Mouse (Mus musculus) liver, embryonic 16.5 days (tissue): ENCODE data around the gene Ell2. TPM values are rescaled to one million over a fixed set of nuclear protein-coding genes. Genes with fewer than 3 reads are reported as not detected.

ENCODE experiments used
- ATAC-seq: fragments of 200-750 bp; cut with Nextera tagmentation; 2 replicates; pipeline ENCODE4 v1.8.0; 2017; ENCODE audit warnings: low read depth, mild to moderate bottlenecking, moderate number of reproducible peaks, moderate library complexity
- H3K27ac ChIP-seq: fragments of 300-500 bp; sonication (generic); 2 replicates; pipeline ENCODE4 v1.5.1; 2014; ENCODE audit warnings: mild to moderate bottlenecking, low read length
- H3K27me3 ChIP-seq: fragments of 300-500 bp; sonication (generic); 2 replicates; pipeline ENCODE4 v1.6.1; 2014; ENCODE audit warnings: low read depth, low read length, mixed read lengths; ENCODE audit not compliant: control insufficient read depth, insufficient read depth
- H3K36me3 ChIP-seq: fragments of 300-500 bp; sonication (generic); 2 replicates; pipeline ENCODE4 v1.6.1; 2014; ENCODE audit warnings: mild to moderate bottlenecking; ENCODE audit not compliant: control insufficient read depth, insufficient read depth
- H3K4me1 ChIP-seq: fragments of 300-500 bp; sonication (generic); 2 replicates; pipeline ENCODE4 v1.6.1; 2014; ENCODE audit warnings: low read depth, low read length, mixed read lengths; ENCODE audit not compliant: control insufficient read depth
- H3K4me2 ChIP-seq: fragments of 300-500 bp; sonication (generic); 2 replicates; pipeline ENCODE4 v1.6.1; 2014; ENCODE audit warnings: low read depth, low read length, mixed read lengths
- H3K4me3 ChIP-seq: fragments of 300-500 bp; sonication (generic); 2 replicates; pipeline ENCODE4 v1.5.1; 2014; ENCODE audit warnings: low read depth, mild to moderate bottlenecking, low read length
- H3K9ac ChIP-seq: fragments of 300-500 bp; sonication (generic); 2 replicates; pipeline ENCODE4 v1.6.1; 2014; ENCODE audit warnings: low read depth, low read length
- H3K9me3 ChIP-seq: fragments of 300-500 bp; sonication (generic); replicated peaks from 2 replicates; pipeline ENCODE4 v1.6.1; 2016; ENCODE audit warnings: low read length; ENCODE audit not compliant: control insufficient read depth
- WGBS: fragments of 180-500 bp; shearing (Covaris S2); extraction: QIAGEN DNeasy Blood & Tissue Kit; methylation state at CpG from one replicate; pipeline ENCODE4 v1.1.7; 2014; ENCODE audit not compliant: insufficient replicate concordance; 5-methylcytosine and 5-hydroxymethylcytosine counted together
- polyA plus RNA-seq: library from polyadenylated mRNA; unstranded; fragments of >200 nt; fragmentation: Nextera tagmentation; extraction: Ambion mirVana; gene quantifications from 2 replicates; pipeline ENCODE4 v1.2.1, GENCODE M21; 2015

Ell2 gene
- 30.3 and 31.2 TPM in 2 replicates for polyA plus RNA-seq

DNA sequence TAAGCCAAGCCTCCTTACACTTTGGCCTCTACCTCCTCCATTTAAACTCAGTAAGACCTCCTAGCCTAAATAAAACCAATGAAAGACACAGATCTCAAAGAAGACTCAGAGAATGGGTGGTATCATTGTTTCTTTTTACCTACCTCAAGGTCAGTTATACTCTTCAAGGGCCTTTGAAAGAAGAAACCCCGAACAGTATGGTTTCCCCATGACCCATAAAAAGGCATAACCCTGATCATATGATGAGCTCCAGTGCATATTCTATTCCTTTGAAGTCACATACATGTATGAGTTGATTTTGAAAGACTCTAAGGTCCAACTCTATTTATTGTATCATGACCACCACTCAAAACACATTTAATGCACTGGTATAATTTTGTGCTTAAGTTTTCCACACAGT, at the start of gene Ell2:
Gene Ell2 (plus strand): TSS at position 301 of the 400 bp plus-strand sequence.
- Histone ChIP-seq H3K4me2 (peak within 1 kb of the TSS; percentile 68), H3K36me3 (peaks cover 4% of the 10 kb centered on the region; the same call in 1 of the 2 replicates), H3K4me3 (peak within 1 kb of the TSS; percentile 95), H3K27ac (peak within 1 kb of the TSS; percentile 93), H3K4me1 (peaks cover 11% of the 10 kb centered on the region), H3K9me3 (no peaks in the 10 kb centered on the region), H3K9ac (peak within 1 kb of the TSS; percentile 96), H3K27me3 (no peaks in the 10 kb centered on the region)
- ATAC-seq: no peak
- WGBS: 95% methylated on average over 1 of the region's 1 CpGs

DNA sequence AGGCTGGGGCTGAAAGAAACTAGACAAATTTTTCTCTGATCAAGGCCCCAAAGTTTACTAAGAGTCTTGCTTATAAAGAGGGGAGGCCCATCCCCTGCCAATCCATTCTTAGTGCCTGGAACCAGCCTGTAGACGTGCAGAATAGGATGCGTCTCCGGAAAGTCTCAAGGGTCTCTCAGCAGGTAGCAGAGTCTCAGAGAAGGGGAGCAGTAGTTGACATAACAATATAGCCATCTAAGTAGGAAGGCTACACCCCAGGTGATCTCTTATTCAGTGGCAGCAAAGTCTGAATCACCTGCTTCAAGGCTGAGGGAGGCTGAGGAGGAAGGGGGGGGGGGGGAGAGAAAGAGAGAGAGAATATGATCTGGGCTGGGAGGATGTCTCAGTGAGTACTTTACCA, 21.1 kb upstream of the Ell2 start:
- H3K36me3 ChIP-seq: no peaks in the 10 kb centered on the region
- no peaks in the 10 kb centered on the region for H3K27me3 ChIP-seq
- no peak overlapping the region for H3K27ac ChIP-seq
- ATAC-seq: no peak
- no peak overlapping the region for H3K4me3 ChIP-seq
- H3K9me3 ChIP-seq: no peaks in the 10 kb centered on the region
- no peak overlapping the region for H3K9ac ChIP-seq
- WGBS: 65% methylated on average over 3 of the region's 3 CpGs
- no peak overlapping the region for H3K4me2 ChIP-seq
- peaks cover 3% of the 10 kb centered on the region for H3K4me1 ChIP-seq

DNA sequence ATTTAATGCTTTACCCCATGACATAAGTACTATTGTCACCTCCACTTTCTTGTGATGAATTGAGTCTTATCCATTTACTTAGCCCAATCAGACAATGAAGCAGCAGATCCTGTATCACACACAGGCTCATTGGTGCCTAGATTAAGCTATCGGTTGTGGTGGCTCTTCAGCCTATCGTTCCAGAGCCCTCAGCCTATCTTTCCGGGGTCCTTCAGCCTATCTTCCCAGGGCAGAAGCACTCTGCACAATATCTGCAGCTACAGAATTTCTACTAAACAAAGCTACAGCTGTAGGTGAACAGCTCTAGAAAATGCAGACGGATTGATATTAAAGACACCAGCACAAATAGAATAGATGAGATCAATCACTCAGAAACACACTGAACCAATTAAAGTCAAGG, 19.6 kb upstream of the Ell2 start:
- peaks cover 3% of the 10 kb centered on the region for H3K4me1 ChIP-seq
- whole genome bisulfite sequencing: 23% methylated on average over 4 of the region's 4 CpGs
- no peaks in the 10 kb centered on the region for H3K36me3 ChIP-seq
- no peak overlapping the region for H3K9ac ChIP-seq
- peak; percentile 96 for ATAC-seq
- no peak overlapping the region for H3K4me3 ChIP-seq
- H3K27ac ChIP-seq: no peak overlapping the region
- H3K4me2 ChIP-seq: no peak overlapping the region
- H3K9me3 ChIP-seq: no peaks in the 10 kb centered on the region
- H3K27me3 ChIP-seq: no peaks in the 10 kb centered on the region

DNA sequence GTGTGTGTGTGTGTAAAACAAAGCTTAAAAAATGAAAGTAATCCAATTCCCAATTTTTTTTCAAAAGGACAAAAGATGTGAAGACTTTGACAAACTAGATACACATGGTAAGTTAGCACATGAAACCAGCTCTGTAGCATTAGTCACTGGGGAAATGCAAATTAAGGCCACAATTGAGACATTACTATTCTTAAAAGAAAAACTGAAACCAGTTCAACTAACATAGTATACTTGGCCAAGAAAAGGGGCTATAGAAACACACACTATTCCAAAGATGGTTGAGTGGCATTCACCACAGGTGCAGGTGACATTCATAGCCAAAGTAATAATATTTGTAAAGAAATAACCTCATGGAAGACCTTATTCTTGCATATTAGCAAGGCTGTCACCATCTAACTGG, 14.9 kb upstream of the Ell2 start:
- Histone ChIP-seq H3K4me1 (peaks cover 5% of the 10 kb centered on the region), H3K27ac (no peak overlapping the region), H3K9ac (no peak overlapping the region), H3K4me3 (no peak overlapping the region), H3K9me3 (no peaks in the 10 kb centered on the region), H3K36me3 (no peaks in the 10 kb centered on the region), H3K4me2 (no peak overlapping the region), H3K27me3 (no peaks in the 10 kb centered on the region)
- ATAC-seq: no peak

DNA sequence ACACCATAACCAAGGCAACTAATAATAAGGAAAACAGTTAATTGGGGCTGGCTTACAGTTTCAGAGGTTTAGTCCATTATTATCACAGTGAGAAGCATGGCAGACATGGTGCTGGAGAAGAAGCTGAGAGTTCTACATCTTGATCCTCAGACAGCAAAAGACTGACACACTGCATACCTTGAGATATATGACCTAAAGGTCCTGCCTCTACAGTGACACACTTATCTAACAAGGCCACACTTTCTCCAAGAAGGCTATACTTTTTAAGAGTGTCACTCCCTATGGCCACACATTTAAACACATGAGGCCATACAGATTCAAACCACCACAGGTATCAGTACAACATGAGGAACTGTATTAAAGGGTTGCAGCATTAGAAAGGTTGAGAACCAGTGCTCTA, 13.5 kb upstream of the Ell2 start:
- ATAC-seq: peak; percentile 85
- Histone ChIP-seq H3K36me3 (no peaks in the 10 kb centered on the region), H3K9me3 (no peaks in the 10 kb centered on the region), H3K9ac (no peak overlapping the region), H3K27ac (no peak overlapping the region; the same call in 1 of the 2 replicates), H3K4me3 (no peak overlapping the region), H3K27me3 (no peaks in the 10 kb centered on the region), H3K4me1 (peaks cover 2% of the 10 kb centered on the region; the same call in 1 of the 2 replicates), H3K4me2 (no peak overlapping the region)

DNA sequence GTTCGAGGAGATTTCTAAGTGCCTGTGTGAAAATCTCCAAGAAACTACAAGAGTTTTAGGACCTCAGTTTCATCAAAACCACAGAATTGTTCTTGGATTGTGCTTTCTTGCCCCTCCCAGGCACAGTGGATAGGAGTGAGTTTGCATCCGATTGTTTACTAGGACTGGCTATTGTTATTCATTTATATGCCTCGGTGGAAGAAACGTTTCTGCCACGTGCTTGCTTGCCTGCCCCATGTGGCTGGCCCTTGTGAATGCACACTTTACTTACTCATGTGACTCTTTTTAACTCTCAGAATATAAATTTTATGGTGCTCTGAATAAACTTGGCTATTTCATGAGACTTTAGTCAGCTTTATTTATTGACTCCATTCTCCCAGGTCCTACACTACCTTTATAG, 3.7 kb upstream of the Ell2 start:
- Histone ChIP-seq H3K36me3 (no peaks in the 10 kb centered on the region), H3K9ac (no peak overlapping the region), H3K4me2 (no peak overlapping the region), H3K4me1 (peaks cover 3% of the 10 kb centered on the region), H3K27me3 (no peaks in the 10 kb centered on the region), H3K9me3 (no peaks in the 10 kb centered on the region), H3K27ac (no peak overlapping the region), H3K4me3 (no peak overlapping the region)
- no peak for ATAC-seq
- 66% methylated on average over 5 of the region's 5 CpGs for WGBS

DNA sequence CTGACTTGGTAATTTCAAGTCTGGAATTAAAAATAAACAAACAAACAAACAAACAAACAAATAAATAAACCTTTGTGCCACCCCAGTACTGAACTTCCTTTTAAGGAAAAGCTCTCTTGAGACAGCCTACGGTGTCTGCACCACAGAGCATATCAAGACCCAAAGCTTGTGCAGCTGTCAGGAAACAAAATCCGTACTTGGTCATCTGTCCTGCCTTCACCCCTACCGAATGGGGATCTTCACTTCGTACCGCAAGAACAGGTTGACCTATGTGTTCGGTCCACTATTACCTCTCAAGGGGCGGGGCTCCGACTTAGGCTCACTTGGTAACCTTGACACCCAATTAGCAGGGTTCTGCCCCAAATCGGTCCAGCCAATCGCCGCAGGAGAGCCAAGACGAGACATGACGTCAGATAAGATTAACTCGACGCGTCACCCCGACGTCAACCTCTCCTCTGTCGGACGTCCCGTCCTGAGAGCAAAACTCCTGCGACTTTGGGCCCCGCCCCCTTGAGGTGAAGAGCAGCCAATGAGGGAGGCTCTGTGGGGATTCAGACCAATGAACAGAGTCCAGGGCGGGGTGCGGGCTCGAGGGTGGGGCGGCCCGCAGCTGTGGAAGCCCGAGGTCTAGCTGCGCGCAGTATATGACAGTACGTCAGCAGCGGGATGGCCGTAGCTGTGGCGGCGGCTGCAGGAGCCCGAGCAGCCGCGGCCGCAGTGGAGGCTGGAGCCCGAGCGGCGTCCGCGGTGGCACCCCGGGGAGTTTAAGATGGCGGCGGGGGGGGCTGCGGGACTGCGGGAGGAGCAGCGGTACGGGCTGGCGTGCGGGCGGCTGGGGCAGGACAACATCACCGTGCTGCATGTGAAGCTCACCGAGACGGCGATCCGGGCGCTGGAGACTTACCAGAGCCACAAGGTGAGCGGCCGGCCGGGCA, 592 bp downstream of the Ell2 start:
- Histone ChIP-seq H3K27me3 (no peaks in the 10 kb centered on the region), H3K9me3 (no peaks in the 10 kb centered on the region), H3K4me1 (peaks cover 18% of the 10 kb centered on the region), H3K27ac (peak overlapping the region; percentile 93), H3K9ac (peak overlapping the region; percentile 96), H3K4me2 (peak overlapping the region; percentile 68), H3K36me3 (peaks cover 4% of the 10 kb centered on the region; the same call in 1 of the 2 replicates), H3K4me3 (peak overlapping the region; percentile 95)
- WGBS: 4% methylated on average over 63 of the region's 64 CpGs
- ATAC-seq: peak; percentile 98

DNA sequence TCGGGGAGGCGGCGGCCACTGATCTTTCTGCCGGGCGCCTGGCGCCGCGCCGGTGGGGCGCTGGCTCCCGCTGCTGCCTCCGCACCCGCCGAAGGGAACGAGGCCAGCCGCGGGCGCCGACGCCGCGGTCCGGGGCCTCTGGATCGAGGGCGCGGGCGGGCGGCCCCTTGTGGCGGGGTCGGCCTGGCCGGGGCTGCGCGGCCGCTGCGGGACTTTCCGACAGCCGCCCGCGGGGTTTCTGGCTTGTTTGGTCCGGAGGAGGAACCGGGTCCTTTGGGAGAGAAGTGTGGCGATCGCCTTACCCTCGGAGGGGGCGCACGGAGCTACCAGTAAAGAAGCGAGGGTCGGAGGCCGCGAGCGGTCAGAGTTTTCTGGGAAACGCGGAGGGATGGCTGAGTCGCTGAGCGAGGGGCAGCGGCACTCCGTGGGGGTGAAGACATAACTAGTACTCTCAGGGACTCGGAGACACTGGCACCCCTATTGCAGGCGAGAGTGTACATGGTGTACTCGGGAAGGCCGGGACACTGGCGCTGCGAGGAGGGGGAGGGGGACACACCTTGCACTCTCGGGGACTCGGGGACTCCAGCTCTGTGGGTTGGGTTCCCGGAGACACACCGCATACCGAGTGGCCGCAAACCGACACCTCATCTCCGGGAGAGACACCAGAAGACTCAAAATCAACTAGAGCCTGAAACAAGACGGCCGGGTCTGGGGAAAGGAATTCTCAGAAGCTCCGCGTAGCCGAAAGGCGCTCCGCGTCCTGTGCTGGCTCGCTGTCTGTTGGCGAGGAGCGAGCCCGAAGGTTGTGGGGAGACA, 1.5 kb downstream of the Ell2 start:
- H3K27ac ChIP-seq: peak overlapping the region; percentile 93
- peak overlapping the region; percentile 96 for H3K9ac ChIP-seq
- ATAC-seq: peak; percentile 30
- WGBS: under 1% methylated on average over 61 of the region's 83 CpGs
- H3K4me2 ChIP-seq: peak overlapping the region; percentile 68
- H3K9me3 ChIP-seq: no peaks in the 10 kb centered on the region
- peak overlapping the region; percentile 95 for H3K4me3 ChIP-seq
- H3K4me1 ChIP-seq: peaks cover 20% of the 10 kb centered on the region
- no peaks in the 10 kb centered on the region for H3K27me3 ChIP-seq
- peaks cover 4% of the 10 kb centered on the region; the same call in 1 of the 2 replicates for H3K36me3 ChIP-seq

DNA sequence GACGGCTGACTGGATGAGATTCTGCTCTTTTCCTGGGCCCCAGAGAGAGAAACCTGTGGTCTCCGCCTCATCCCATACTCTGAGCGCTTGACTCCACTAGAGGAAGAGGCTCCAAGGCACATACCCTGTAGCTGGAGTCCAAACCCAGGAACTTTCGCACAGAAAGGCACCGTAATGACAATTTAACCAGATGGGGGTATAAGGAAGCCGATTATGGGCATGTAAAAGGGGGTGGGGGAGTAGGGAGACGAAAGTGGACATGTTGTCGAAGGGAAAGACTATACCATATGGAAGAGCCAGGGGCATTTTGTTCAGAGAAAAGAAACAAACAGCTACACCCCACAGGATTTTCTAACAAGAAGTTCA, 2.1 kb downstream of the Ell2 start:
- Histone ChIP-seq H3K36me3 (peaks cover 4% of the 10 kb centered on the region; the same call in 1 of the 2 replicates), H3K4me1 (peaks cover 25% of the 10 kb centered on the region), H3K27ac (peak overlapping the region; percentile 93), H3K4me2 (peak overlapping the region; percentile 68), H3K27me3 (no peaks in the 10 kb centered on the region), H3K9me3 (no peaks in the 10 kb centered on the region), H3K4me3 (peak overlapping the region; percentile 95), H3K9ac (peak overlapping the region; percentile 96)
- ATAC-seq: no peak
- 7% methylated on average over 8 of the region's 8 CpGs for WGBS
